Mouse (Mus musculus) activated CD4-positive, CD25-positive, alpha-beta regulatory T cell, adult 4 months (primary cell): Measurements from ENCODE around the gene Ret. TPM values are rescaled to one million over a fixed set of nuclear protein-coding genes. Genes with fewer than 3 reads are reported as not detected.

Experiments used
- polyA plus RNA-seq, 2 experiments: library from polyadenylated mRNA; unstranded; fragments of 100-300 nt; shearing (Covaris generic); gene quantifications; one replicate each; pipeline ENCODE4 v1.2.1; 2017

Ret gene
- polyA plus RNA-seq, 2 experiments from 2014 or later, result 0.17 to 0.44 TPM

Other genes starting within 250 kb of the Ret start
- gene Rasgef1a, start 186.3 kb downstream of the Ret start, polyA plus RNA-seq, result 1 to 10 TPM; 2.3 to 4.0 TPM
- 1 to 10 TPM; 7.6 to 8.1 TPM for gene Csgalnact2, start 58.6 kb downstream of the Ret start, polyA plus RNA-seq
- 10 to 100 TPM; 22.5 to 23.8 TPM for gene Bms1, start 221.8 kb upstream of the Ret start, polyA plus RNA-seq